ENCODE assay signal across 11 mouse cellular contexts in the genomic region with DNA sequence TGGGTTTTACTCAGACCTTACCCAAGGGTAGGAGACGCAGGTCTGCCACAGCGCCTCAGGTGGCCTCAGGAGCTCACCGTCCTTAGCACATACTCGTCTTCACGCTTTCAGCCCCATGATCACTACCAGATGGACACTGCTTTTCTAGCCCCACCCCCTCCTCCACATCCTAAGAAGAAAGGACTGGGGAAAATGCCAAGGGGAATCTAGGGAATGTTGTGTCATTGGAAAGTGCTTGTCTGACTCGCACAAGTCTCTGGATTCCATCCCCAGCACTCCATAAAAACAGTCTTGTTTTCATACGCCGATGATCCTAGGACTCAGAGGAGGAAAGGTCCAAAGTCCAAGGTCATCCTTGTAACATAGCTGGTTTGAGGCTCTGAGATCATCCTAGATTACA.
DNase-seq lines count a peak whose midpoint lies in the region; ATAC-seq and TF ChIP-seq lines count a peak whose summit lies in the region.
"Had no signal": no experiment of that assay in that cellular context is flagged by ENCODE, and none has a peak within 500 bp of the region (broad histone marks: within the 10 kb centered on the region; RNA-seq: fewer than 3 reads in every experiment).

No protein-coding gene starts in this region.

- H3K36me3 ChIP-seq in stomach, embryonic 15.5 days = no peaks in the 10 kb centered on the region
- H3K36me3 ChIP-seq in stomach, postnatal 0 days (ENCODE audit: control insufficient read depth, insufficient read depth, low read length) = no peaks in the 10 kb centered on the region
- H3K36me3 ChIP-seq in limb, embryonic 12.5 days = no peaks in the 10 kb centered on the region
- H3K36me3 ChIP-seq: hindbrain, embryonic 15.5 days; midbrain, embryonic 15.5 days had no signal

- no peak for TF ChIP-seq EP300 in stomach, postnatal 0 days (optimal IDR thresholded peaks at IDR 0.05)

- peak; percentile 14; the same call in 1 of the 2 replicates for ATAC-seq in stomach, embryonic 15.5 days (ENCODE audit: insufficient read depth, low FRiP score, low read depth)
- no peak for ATAC-seq in stomach, postnatal 0 days (ENCODE audit: low FRiP score, low TSS enrichment)
- peak; percentile 71 for ATAC-seq in limb, embryonic 12.5 days (ENCODE audit: insufficient number of reproducible peaks, insufficient read depth, low FRiP score, low TSS enrichment, low read depth)
- ATAC-seq: midbrain, embryonic 15.5 days had no signal

- no peak overlapping the region for H3K27ac ChIP-seq in stomach, embryonic 15.5 days
- H3K27ac ChIP-seq in stomach, postnatal 0 days (replicated peaks) = no peak overlapping the region
- peak overlapping the region; percentile 46; the same call in 1 of the 2 replicates for H3K27ac ChIP-seq in limb, embryonic 12.5 days
- H3K27ac ChIP-seq: hindbrain, embryonic 15.5 days; midbrain, embryonic 15.5 days had no signal

- no peaks in the 10 kb centered on the region for H3K4me1 ChIP-seq in stomach, embryonic 15.5 days
- H3K4me1 ChIP-seq in stomach, postnatal 0 days (replicated peaks; ENCODE audit: control insufficient read depth, insufficient read depth) = no peaks in the 10 kb centered on the region
- H3K4me1 ChIP-seq in limb, embryonic 12.5 days (replicated peaks) = peaks cover 6% of the 10 kb centered on the region; the same call in 1 of the 2 replicates
- H3K4me1 ChIP-seq: midbrain, embryonic 15.5 days had no signal

- WGBS in stomach, embryonic 15.5 days = 67% methylated on average over 8 of the region's 8 CpGs
- WGBS in stomach, postnatal 0 days = 72% methylated on average over 7 of the region's 8 CpGs
- WGBS in limb, embryonic 12.5 days = 23% methylated on average over 8 of the region's 8 CpGs

- H3K4me3 ChIP-seq in stomach, embryonic 15.5 days (replicated peaks) = no peak overlapping the region
- no peak overlapping the region for H3K4me3 ChIP-seq in stomach, postnatal 0 days (ENCODE audit: low read depth, low read length)
- no peak overlapping the region for H3K4me3 ChIP-seq in limb, embryonic 12.5 days (replicated peaks)
- H3K4me3 ChIP-seq: hindbrain, embryonic 15.5 days; midbrain, embryonic 15.5 days had no signal

- H3K9ac ChIP-seq in stomach, embryonic 15.5 days = no peak overlapping the region
- no peak overlapping the region for H3K9ac ChIP-seq in stomach, postnatal 0 days (ENCODE audit: low read length)
- no peak overlapping the region for H3K9ac ChIP-seq in limb, embryonic 12.5 days (replicated peaks)
- H3K9ac ChIP-seq: hindbrain, embryonic 15.5 days; midbrain, embryonic 15.5 days had no signal

- DNase-seq in adrenal gland, postnatal 14 days = peak; percentile 13
- no peak for DNase-seq in adrenal gland, adult 8-10 months
- no peak for DNase-seq in stomach, postnatal 0 days (ENCODE audit: low spot score)
- DNase-seq in yolk sac, embryonic 10.5 days (ENCODE audit: low spot score) = peak; percentile 22
- DNase-seq in cerebellum, adult 11-12 months = no peak
- no peak for DNase-seq in layer of hippocampus, adult 18-20 months (ENCODE audit: low spot score in 2 of 2)
- DNase-seq: thymus, postnatal 4 days had no signal

- H3K27me3 ChIP-seq in stomach, embryonic 15.5 days (replicated peaks) = no peaks in the 10 kb centered on the region
- H3K27me3 ChIP-seq in stomach, postnatal 0 days (ENCODE audit: control insufficient read depth, insufficient read depth, low read length) = no peaks in the 10 kb centered on the region
- H3K27me3 ChIP-seq in limb, embryonic 12.5 days = no peaks in the 10 kb centered on the region
- H3K27me3 ChIP-seq: hindbrain, embryonic 15.5 days; midbrain, embryonic 15.5 days had no signal

- no peak overlapping the region for H3K4me2 ChIP-seq in stomach, embryonic 15.5 days
- no peak overlapping the region for H3K4me2 ChIP-seq in stomach, postnatal 0 days (replicated peaks; ENCODE audit: low read depth)
- no peak overlapping the region for H3K4me2 ChIP-seq in limb, embryonic 12.5 days
- H3K4me2 ChIP-seq: hindbrain, embryonic 15.5 days; midbrain, embryonic 15.5 days had no signal

- no peaks in the 10 kb centered on the region for H3K9me3 ChIP-seq in stomach, embryonic 15.5 days
- no peaks in the 10 kb centered on the region for H3K9me3 ChIP-seq in stomach, postnatal 0 days (ENCODE audit: control insufficient read depth, low read length)
- H3K9me3 ChIP-seq in limb, embryonic 12.5 days = no peaks in the 10 kb centered on the region
- H3K9me3 ChIP-seq: hindbrain, embryonic 15.5 days; midbrain, embryonic 15.5 days had no signal

- no peak for TF ChIP-seq CTCF in stomach, postnatal 0 days (IDR thresholded peaks at IDR 0.05; ENCODE audit: low read depth)

Comparison
In these comparisons a context has a peak if more than half of its experiments do, and no peak if none do; other contexts are left out.
1. DNase-seq: peak in adrenal gland, postnatal 14 days (single experiment) and yolk sac, embryonic 10.5 days (single experiment); none in adrenal gland, adult 8-10 months (single experiment), stomach, postnatal 0 days (single experiment), cerebellum, adult 11-12 months (single experiment) and layer of hippocampus, adult 18-20 months (0 of 2).